Mouse (Mus musculus): ENCODE results near the gene Ube2a. TPM values are rescaled to one million over a fixed set of nuclear protein-coding genes. Genes with fewer than 3 reads are reported as not detected.
A peak's percentile ranks its signal among the peaks of the same experiment; 100 is the strongest.

Gene Ube2a
- polyA plus RNA-seq, 2 experiments = 19.4 to 80.2 TPM

- Histone ChIP-seq H3K36me3 (replicated peaks; ENCODE audit: control insufficient read depth, insufficient read depth, low read depth) (no peaks in the 10 kb centered on the region), H3K27ac (no peak overlapping the region; the same call in 1 of the 2 replicates), H3K4me3 (ENCODE audit: insufficient read depth in 1 of 2, low read depth in 2 of 2, low read length in 2 of 2) (peak overlapping the region; percentile 49 to 89), H3K9ac (replicated peaks) (no peak overlapping the region; the same call in none of the 2 replicates), H3K9me3 (ENCODE audit: control insufficient read depth, low read length) (no peaks in the 10 kb centered on the region), H3K4me1 (replicated peaks; ENCODE audit: control insufficient read depth in 2 of 2, insufficient read depth in 2 of 2, low read length in 1 of 2) (peaks cover 4 to 5% of the 10 kb centered on the region in 2 experiments; a peak in 2 of 4 replicates), H3K27me3 (ENCODE audit: control insufficient read depth, insufficient read depth, low read length) (no peaks in the 10 kb centered on the region), H3K4me2 (ENCODE audit: low read depth) (peak overlapping the region; percentile 52)
- DNase-seq (ENCODE audit: low read depth in 3 of 3, low spot score in 3 of 3) (no peak), ATAC-seq (ENCODE audit: insufficient read depth) (0 out of 2 replicates have a peak, but pooled peaks have one; percentile 8)
- TF ChIP-seq CTCF (IDR thresholded peaks at IDR 0.05; ENCODE audit: low read depth) (no peak), EP300 (IDR thresholded peaks at IDR 0.05; ENCODE audit: low read depth) (no peak)
- 47% methylated on average over 8 of the region's 8 CpGs for WGBS (ENCODE audit: insufficient replicate concordance)
Measured at GRCm38 (mm10) chrX:36864609-36865328, 8.9 kb upstream of the Ube2a start.

GRCm38 (mm10) chrX:36870372-36870771, 3.3 kb upstream of the Ube2a start:
- H3K4me2 ChIP-seq (ENCODE audit: low read depth) = no peak overlapping the region
- peaks cover 0 to 6% of the 10 kb centered on the region in 2 experiments; a peak in 1 of 4 replicates for H3K4me1 ChIP-seq (replicated peaks; ENCODE audit: control insufficient read depth in 2 of 2, insufficient read depth in 2 of 2, low read length in 1 of 2)
- H3K4me3 ChIP-seq (ENCODE audit: insufficient read depth in 1 of 2, low read depth in 2 of 2, low read length in 2 of 2) = no peak overlapping the region
- no peaks in the 10 kb centered on the region for H3K9me3 ChIP-seq (ENCODE audit: control insufficient read depth, low read length)
- H3K27ac ChIP-seq = no peak overlapping the region
- ATAC-seq (ENCODE audit: insufficient read depth) = no peak
- no peaks in the 10 kb centered on the region for H3K27me3 ChIP-seq (ENCODE audit: control insufficient read depth, insufficient read depth, low read length)
- no peaks in the 10 kb centered on the region for H3K36me3 ChIP-seq (replicated peaks; ENCODE audit: control insufficient read depth, insufficient read depth, low read depth)
- no peak for DNase-seq (ENCODE audit: low read depth in 3 of 3, low spot score in 3 of 3)
- no peak for TF ChIP-seq CTCF (IDR thresholded peaks at IDR 0.05; ENCODE audit: low read depth)
- TF ChIP-seq EP300 (IDR thresholded peaks at IDR 0.05; ENCODE audit: low read depth) = no peak
- H3K9ac ChIP-seq (replicated peaks) = no peak overlapping the region
- WGBS (ENCODE audit: insufficient replicate concordance) = 20% methylated on average over 3 of the region's 3 CpGs

DNA sequence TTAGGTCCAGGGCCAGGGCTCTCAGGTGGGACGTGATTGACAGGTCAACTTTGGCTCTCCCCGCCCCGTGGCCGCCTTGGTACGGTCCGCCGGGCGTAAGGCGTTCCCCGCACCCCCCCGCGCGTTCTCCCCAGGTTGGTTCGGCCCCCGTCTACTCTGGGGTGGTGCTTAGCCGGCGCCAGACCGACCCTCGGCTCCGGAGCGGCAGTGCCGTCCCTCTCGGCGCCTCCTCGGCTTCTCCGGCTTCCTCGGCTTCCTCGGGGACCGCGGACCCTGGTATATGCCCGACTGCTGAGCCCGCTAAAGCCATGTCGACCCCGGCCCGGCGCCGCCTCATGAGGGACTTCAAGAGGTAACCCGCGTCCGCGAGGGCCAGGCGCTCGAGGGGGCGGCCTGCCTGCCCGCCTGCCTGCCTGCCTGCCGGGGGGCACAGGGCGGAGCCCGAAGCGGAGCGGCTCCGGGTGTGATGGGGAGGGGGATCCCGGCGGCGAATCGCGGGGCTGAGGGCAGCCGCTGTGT, 537 bp downstream of the Ube2a start:
- Histone ChIP-seq H3K4me2 (ENCODE audit: low read depth) (peak overlapping the region; percentile 79), H3K9me3 (ENCODE audit: control insufficient read depth, low read length) (no peaks in the 10 kb centered on the region), H3K4me3 (ENCODE audit: insufficient read depth in 1 of 2, low read depth in 2 of 2, low read length in 2 of 2) (peak overlapping the region; percentile 73 to 94), H3K27ac (peak overlapping the region; percentile 37; the same call in 1 of the 2 replicates), H3K4me1 (replicated peaks; ENCODE audit: control insufficient read depth in 2 of 2, insufficient read depth in 2 of 2, low read length in 1 of 2) (peaks cover 0 to 8% of the 10 kb centered on the region in 2 experiments; a peak in 1 of 4 replicates), H3K36me3 (replicated peaks; ENCODE audit: control insufficient read depth, insufficient read depth, low read depth) (no peaks in the 10 kb centered on the region), H3K27me3 (ENCODE audit: control insufficient read depth, insufficient read depth, low read length) (no peaks in the 10 kb centered on the region), H3K9ac (replicated peaks) (peak overlapping the region; percentile 90)
- TF ChIP-seq CTCF (IDR thresholded peaks at IDR 0.05; ENCODE audit: low read depth) (no peak), EP300 (IDR thresholded peaks at IDR 0.05; ENCODE audit: low read depth) (peak; percentile 26; the same call in 1 of the 2 replicates)
- peak; percentile 99 for ATAC-seq (ENCODE audit: insufficient read depth)
- DNase-seq (ENCODE audit: low read depth in 3 of 3, low spot score in 3 of 3) = peak; percentile 73 to 78 (median 76)
- 10% methylated on average over 51 of the region's 57 CpGs for WGBS (ENCODE audit: insufficient replicate concordance)

DNA sequence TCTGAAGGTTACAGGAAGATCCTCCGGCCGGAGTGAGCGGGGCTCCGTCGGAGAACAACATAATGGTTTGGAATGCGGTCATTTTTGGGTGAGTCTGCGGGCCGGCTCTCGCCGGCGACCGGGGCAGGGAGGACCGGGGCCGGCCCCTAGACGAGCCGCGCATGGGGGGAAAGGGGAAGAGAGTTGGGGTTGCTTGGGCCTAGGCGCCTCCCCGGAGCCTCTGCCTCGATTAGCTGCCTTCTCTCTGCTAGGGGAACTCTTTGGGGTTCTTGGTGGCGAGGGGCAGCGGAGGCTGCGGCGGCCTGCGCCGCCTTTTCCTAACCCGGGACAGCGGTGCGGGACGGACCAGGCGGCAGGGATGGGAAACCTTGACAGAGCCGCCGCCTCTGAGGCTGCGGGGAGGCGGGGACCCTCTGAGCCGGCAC, 1.0 kb downstream of the Ube2a start:
- DNase-seq (ENCODE audit: low read depth in 3 of 3, low spot score in 3 of 3) (no peak), ATAC-seq (ENCODE audit: insufficient read depth) (peak; percentile 42; the same call in 1 of the 2 replicates)
- H3K9ac ChIP-seq (replicated peaks) = peak overlapping the region; percentile 90
- H3K36me3 ChIP-seq (replicated peaks; ENCODE audit: control insufficient read depth, insufficient read depth, low read depth) = no peaks in the 10 kb centered on the region
- no peaks in the 10 kb centered on the region for H3K27me3 ChIP-seq (ENCODE audit: control insufficient read depth, insufficient read depth, low read length)
- H3K4me3 ChIP-seq (ENCODE audit: insufficient read depth in 1 of 2, low read depth in 2 of 2, low read length in 2 of 2) = peak overlapping the region; percentile 73 to 94
- TF ChIP-seq CTCF (IDR thresholded peaks at IDR 0.05; ENCODE audit: low read depth) = no peak
- TF ChIP-seq EP300 (IDR thresholded peaks at IDR 0.05; ENCODE audit: low read depth) = no peak
- peak overlapping the region; percentile 37; the same call in 1 of the 2 replicates for H3K27ac ChIP-seq
- peaks cover 0 to 8% of the 10 kb centered on the region in 2 experiments; a peak in 1 of 4 replicates for H3K4me1 ChIP-seq (replicated peaks; ENCODE audit: control insufficient read depth in 2 of 2, insufficient read depth in 2 of 2, low read length in 1 of 2)
- WGBS (ENCODE audit: insufficient replicate concordance) = 12% methylated on average over 34 of the region's 36 CpGs
- H3K4me2 ChIP-seq (ENCODE audit: low read depth) = peak overlapping the region; percentile 79
- H3K9me3 ChIP-seq (ENCODE audit: control insufficient read depth, low read length) = no peaks in the 10 kb centered on the region

DNA sequence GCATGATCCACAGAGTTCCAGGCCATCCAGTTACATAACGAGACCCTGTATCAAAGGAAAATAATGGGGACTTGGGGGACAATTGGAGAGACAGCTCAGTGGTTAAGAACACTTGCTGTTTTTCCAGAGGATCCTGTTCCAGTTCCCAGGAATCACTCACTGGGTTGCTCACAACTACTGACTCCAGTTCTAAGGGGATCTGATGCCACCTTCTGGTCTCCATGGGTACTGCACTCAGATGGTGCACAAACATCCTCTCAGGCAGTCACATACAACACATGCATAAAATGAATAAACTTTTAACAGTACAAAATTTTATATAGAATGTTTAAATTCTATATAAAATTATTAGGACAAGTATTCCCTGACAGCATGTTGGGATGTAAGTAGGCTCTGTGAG, 11.0 kb downstream of the Ube2a start:
- 82% methylated on average over 1 of the region's 1 CpGs for WGBS (ENCODE audit: insufficient replicate concordance)
- H3K36me3 ChIP-seq (replicated peaks; ENCODE audit: control insufficient read depth, insufficient read depth, low read depth) = no peaks in the 10 kb centered on the region
- H3K9me3 ChIP-seq (ENCODE audit: control insufficient read depth, low read length) = no peaks in the 10 kb centered on the region
- H3K4me1 ChIP-seq (replicated peaks; ENCODE audit: control insufficient read depth in 2 of 2, insufficient read depth in 2 of 2, low read length in 1 of 2) = no peaks in the 10 kb centered on the region
- no peak overlapping the region for H3K4me3 ChIP-seq (ENCODE audit: insufficient read depth in 1 of 2, low read depth in 2 of 2, low read length in 2 of 2)
- H3K27me3 ChIP-seq (ENCODE audit: control insufficient read depth, insufficient read depth, low read length) = no peaks in the 10 kb centered on the region
- TF ChIP-seq EP300 (IDR thresholded peaks at IDR 0.05; ENCODE audit: low read depth) (no peak), CTCF (IDR thresholded peaks at IDR 0.05; ENCODE audit: low read depth) (peak; percentile 68)
- H3K4me2 ChIP-seq (ENCODE audit: low read depth) = no peak overlapping the region
- DNase-seq (ENCODE audit: low read depth in 3 of 3, low spot score in 3 of 3) (no peak), ATAC-seq (ENCODE audit: insufficient read depth) (no peak)
- H3K27ac ChIP-seq = no peak overlapping the region
- H3K9ac ChIP-seq (replicated peaks) = no peak overlapping the region
